Mouse (Mus musculus): ENCODE measurements around the gene Cdk8. TPM values are rescaled to one million over a fixed set of nuclear protein-coding genes. Genes with fewer than 3 reads are reported as not detected.

The Cdk8 gene
- total and polyA plus RNA-seq, 2 experiments from 2014 or later, result 15.4 to 46.3 TPM

GRCm38 (mm10) chr5:146248746-146249145 is 17.7 kb downstream of the Cdk8 start:
- Histone ChIP-seq H3K9ac (replicated peaks; ENCODE audit: low read length, poor library complexity, severe bottlenecking) (no peak overlapping the region), H3K27ac (ENCODE audit: low read depth, low read length) (no peak overlapping the region), H3K4me3 (ENCODE audit: low read depth, low read length) (no peak overlapping the region), H3K27me3 (ENCODE audit: insufficient read depth, low read length) (no peaks in the 10 kb centered on the region), H3K9me3 (ENCODE audit: low read length) (no peaks in the 10 kb centered on the region), H3K36me3 (ENCODE audit: insufficient read depth, low read length) (no peaks in the 10 kb centered on the region), H3K4me2 (ENCODE audit: low read depth, low read length, poor library complexity, severe bottlenecking) (no peak overlapping the region), H3K4me1 (ENCODE audit: insufficient read depth, low read length) (no peaks in the 10 kb centered on the region)
- TF ChIP-seq CTCF (IDR thresholded peaks at IDR 0.05), result no peak
- ATAC-seq (ENCODE audit: low FRiP score) (no peak), DNase-seq (ENCODE audit: low spot score) (peak; percentile 14)
- WGBS, result 87% methylated on average over 10 of the region's 10 CpGs

DNA sequence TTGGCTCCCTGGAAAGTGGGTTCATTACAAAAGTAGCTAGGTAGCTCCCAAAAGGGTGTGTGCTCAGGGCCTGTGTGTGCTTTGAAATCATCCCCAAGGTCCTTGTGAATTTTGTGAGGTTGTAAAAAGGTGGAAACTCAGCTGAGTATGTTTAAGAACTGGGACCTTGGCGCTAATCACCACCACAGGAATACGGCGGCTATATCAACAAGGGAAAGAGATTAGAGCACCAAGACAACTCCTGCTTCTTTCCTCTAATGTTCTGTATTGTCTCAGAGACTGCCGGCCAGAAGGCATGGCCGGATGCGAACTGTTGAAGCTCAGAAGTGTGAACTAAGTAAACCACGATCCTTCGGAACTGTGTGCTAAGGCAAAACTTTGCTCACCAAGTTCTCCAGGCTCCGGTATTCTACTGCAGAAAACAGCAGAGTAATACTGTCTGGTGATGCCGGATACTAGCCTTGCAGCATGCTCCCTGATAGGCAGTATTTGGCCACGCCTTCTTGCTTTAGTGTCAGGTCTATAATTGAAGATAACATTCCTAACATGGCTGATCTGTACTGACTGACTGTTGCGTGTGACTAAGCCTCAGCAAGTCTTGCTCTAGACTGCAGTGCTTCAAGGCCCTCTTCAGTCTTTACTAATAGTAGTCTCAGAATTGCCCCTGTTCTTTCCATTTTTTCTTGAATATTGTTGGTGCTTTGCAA is 19.5 kb downstream of the Cdk8 start:
- H3K9ac ChIP-seq (replicated peaks; ENCODE audit: low read length, poor library complexity, severe bottlenecking), result no peak overlapping the region
- 92% methylated on average over 12 of the region's 12 CpGs for WGBS
- no peaks in the 10 kb centered on the region for H3K27me3 ChIP-seq (ENCODE audit: insufficient read depth, low read length)
- no peak for TF ChIP-seq CTCF (IDR thresholded peaks at IDR 0.05)
- H3K4me1 ChIP-seq (ENCODE audit: insufficient read depth, low read length), result no peaks in the 10 kb centered on the region
- no peaks in the 10 kb centered on the region for H3K9me3 ChIP-seq (ENCODE audit: low read length)
- H3K4me2 ChIP-seq (ENCODE audit: low read depth, low read length, poor library complexity, severe bottlenecking), result no peak overlapping the region
- H3K27ac ChIP-seq (ENCODE audit: low read depth, low read length), result no peak overlapping the region
- no peak for DNase-seq (ENCODE audit: low spot score)
- H3K4me3 ChIP-seq (ENCODE audit: low read depth, low read length), result no peak overlapping the region
- H3K36me3 ChIP-seq (ENCODE audit: insufficient read depth, low read length), result no peaks in the 10 kb centered on the region
- no peak for ATAC-seq (ENCODE audit: low FRiP score)

DNA sequence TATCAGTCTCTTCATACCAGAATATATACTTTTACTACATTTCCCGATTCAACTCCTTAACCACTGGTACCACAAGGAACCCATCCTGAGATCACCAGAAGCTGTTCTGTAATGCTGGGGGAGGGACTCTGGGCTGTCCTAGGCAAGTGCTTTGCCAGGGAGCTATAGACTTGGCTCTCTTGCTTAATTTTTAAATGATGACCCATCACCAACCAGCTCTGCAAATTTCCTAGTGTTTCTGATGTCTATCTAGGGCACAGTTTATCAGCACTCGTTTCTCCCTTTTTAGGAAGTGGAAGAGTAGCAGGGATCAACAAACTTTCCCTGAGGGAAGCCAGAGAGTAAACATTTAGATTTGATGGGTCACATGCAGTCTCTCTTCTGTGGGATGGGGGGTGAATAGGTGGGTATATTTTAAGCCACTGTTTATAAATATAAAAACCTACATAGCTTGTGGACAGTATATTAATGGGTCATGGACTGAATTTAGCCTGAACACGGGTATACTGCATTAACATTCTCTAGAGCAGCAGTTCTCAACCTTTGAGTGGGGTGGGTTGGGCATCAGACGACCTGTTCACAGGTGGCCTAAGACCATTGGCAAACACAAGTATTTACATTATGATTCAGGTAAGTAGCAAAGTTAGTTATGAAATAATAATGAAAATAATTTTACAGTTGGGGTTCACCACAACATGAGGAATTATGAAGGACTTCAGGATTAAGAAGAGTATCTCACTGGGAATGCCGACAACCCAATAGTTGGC is 20.8 kb downstream of the Cdk8 start:
- no peak for DNase-seq (ENCODE audit: low spot score)
- Histone ChIP-seq H3K4me2 (ENCODE audit: low read depth, low read length, poor library complexity, severe bottlenecking) (no peak overlapping the region), H3K4me3 (ENCODE audit: low read depth, low read length) (no peak overlapping the region), H3K27ac (ENCODE audit: low read depth, low read length) (no peak overlapping the region), H3K9ac (replicated peaks; ENCODE audit: low read length, poor library complexity, severe bottlenecking) (no peak overlapping the region), H3K27me3 (ENCODE audit: insufficient read depth, low read length) (no peaks in the 10 kb centered on the region), H3K9me3 (ENCODE audit: low read length) (no peaks in the 10 kb centered on the region), H3K36me3 (ENCODE audit: insufficient read depth, low read length) (no peaks in the 10 kb centered on the region), H3K4me1 (ENCODE audit: insufficient read depth, low read length) (no peaks in the 10 kb centered on the region)
- no peak for TF ChIP-seq CTCF (IDR thresholded peaks at IDR 0.05)
- no peak for ATAC-seq (ENCODE audit: low FRiP score)
- WGBS, result 86% methylated on average over 5 of the region's 5 CpGs

DNA sequence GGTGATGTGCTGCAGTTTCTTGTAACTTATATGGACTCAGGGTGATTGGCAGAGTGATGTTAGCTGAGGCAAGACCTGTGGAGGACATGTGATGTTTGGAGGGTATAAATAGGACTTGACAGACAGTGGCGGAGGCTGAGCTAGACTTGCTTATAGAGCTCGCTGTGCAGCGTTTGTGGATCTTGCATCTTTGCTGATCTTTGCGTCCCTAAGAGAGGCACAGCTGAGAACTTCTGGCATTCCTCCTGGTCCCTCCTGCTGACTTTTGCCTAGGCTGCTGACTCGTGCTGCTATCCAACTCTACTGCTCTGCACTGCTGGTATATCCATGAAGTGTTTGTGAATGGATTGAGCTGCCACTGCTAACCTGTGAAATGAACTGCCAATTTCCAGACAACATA is 22.6 kb downstream of the Cdk8 start:
- Histone ChIP-seq H3K4me3 (ENCODE audit: low read depth, low read length) (no peak overlapping the region), H3K27me3 (ENCODE audit: insufficient read depth, low read length) (no peaks in the 10 kb centered on the region), H3K9ac (replicated peaks; ENCODE audit: low read length, poor library complexity, severe bottlenecking) (no peak overlapping the region), H3K4me2 (ENCODE audit: low read depth, low read length, poor library complexity, severe bottlenecking) (no peak overlapping the region), H3K27ac (ENCODE audit: low read depth, low read length) (no peak overlapping the region), H3K36me3 (ENCODE audit: insufficient read depth, low read length) (no peaks in the 10 kb centered on the region), H3K9me3 (ENCODE audit: low read length) (no peaks in the 10 kb centered on the region), H3K4me1 (ENCODE audit: insufficient read depth, low read length) (no peaks in the 10 kb centered on the region)
- no peak for TF ChIP-seq CTCF (IDR thresholded peaks at IDR 0.05)
- WGBS, result 77% methylated on average over 5 of the region's 5 CpGs
- ATAC-seq (ENCODE audit: low FRiP score) (no peak), DNase-seq (ENCODE audit: low spot score) (no peak)

GRCm38 (mm10) chr5:146260003-146260402 is 29.0 kb downstream of the Cdk8 start:
- H3K27ac ChIP-seq (ENCODE audit: low read depth, low read length), result no peak overlapping the region
- H3K9me3 ChIP-seq (ENCODE audit: low read length), result no peaks in the 10 kb centered on the region
- no peak for ATAC-seq (ENCODE audit: low FRiP score)
- H3K4me3 ChIP-seq (ENCODE audit: low read depth, low read length), result no peak overlapping the region
- 56% methylated on average over 9 of the region's 9 CpGs for whole genome bisulfite sequencing
- TF ChIP-seq CTCF (IDR thresholded peaks at IDR 0.05), result peak; percentile 32
- peak; percentile 16 for DNase-seq (ENCODE audit: low spot score)
- H3K4me2 ChIP-seq (ENCODE audit: low read depth, low read length, poor library complexity, severe bottlenecking), result no peak overlapping the region
- no peaks in the 10 kb centered on the region for H3K36me3 ChIP-seq (ENCODE audit: insufficient read depth, low read length)
- H3K27me3 ChIP-seq (ENCODE audit: insufficient read depth, low read length), result no peaks in the 10 kb centered on the region
- no peak overlapping the region for H3K9ac ChIP-seq (replicated peaks; ENCODE audit: low read length, poor library complexity, severe bottlenecking)
- H3K4me1 ChIP-seq (ENCODE audit: insufficient read depth, low read length), result no peaks in the 10 kb centered on the region

- WGBS, result 76% methylated on average over 5 of the region's 6 CpGs
- H3K27me3 ChIP-seq (ENCODE audit: insufficient read depth, low read length), result no peaks in the 10 kb centered on the region
- no peak overlapping the region for H3K4me2 ChIP-seq (ENCODE audit: low read depth, low read length, poor library complexity, severe bottlenecking)
- no peak overlapping the region for H3K9ac ChIP-seq (replicated peaks; ENCODE audit: low read length, poor library complexity, severe bottlenecking)
- H3K4me3 ChIP-seq (ENCODE audit: low read depth, low read length), result no peak overlapping the region
- DNase-seq (ENCODE audit: low spot score), result no peak
- H3K4me1 ChIP-seq (ENCODE audit: insufficient read depth, low read length), result no peaks in the 10 kb centered on the region
- no peak for ATAC-seq (ENCODE audit: low FRiP score)
- no peak overlapping the region for H3K27ac ChIP-seq (ENCODE audit: low read depth, low read length)
- H3K36me3 ChIP-seq (ENCODE audit: insufficient read depth, low read length), result no peaks in the 10 kb centered on the region
- H3K9me3 ChIP-seq (ENCODE audit: low read length), result no peaks in the 10 kb centered on the region
- TF ChIP-seq CTCF (IDR thresholded peaks at IDR 0.05), result no peak
These were observed 35.0 kb downstream of the Cdk8 start for GRCm38 (mm10) chr5:146265934-146266591.
